Mouse (Mus musculus) G1E (cell line): ENCODE measurements around the gene Slc34a3.

Experiments
- CTCF ChIP-seq: IDR thresholded peaks from 2 replicates; pipeline ENCODE4 v1.5.1; 2012; ENCODE audit warnings: low read depth, low read length, inconsistent platforms, mixed read lengths
- GATA1 ChIP-seq: IDR thresholded peaks from 2 replicates; pipeline ENCODE4 v1.6.1; 2012; ENCODE audit warnings: borderline replicate concordance, low read length, inconsistent platforms, mixed read lengths
- TAL1 ChIP-seq: conservative IDR thresholded peaks from 2 replicates; pipeline ENCODE4 v1.6.1; 2012; ENCODE audit warnings: low read depth, low read length, inconsistent platforms, mixed read lengths

DNA sequence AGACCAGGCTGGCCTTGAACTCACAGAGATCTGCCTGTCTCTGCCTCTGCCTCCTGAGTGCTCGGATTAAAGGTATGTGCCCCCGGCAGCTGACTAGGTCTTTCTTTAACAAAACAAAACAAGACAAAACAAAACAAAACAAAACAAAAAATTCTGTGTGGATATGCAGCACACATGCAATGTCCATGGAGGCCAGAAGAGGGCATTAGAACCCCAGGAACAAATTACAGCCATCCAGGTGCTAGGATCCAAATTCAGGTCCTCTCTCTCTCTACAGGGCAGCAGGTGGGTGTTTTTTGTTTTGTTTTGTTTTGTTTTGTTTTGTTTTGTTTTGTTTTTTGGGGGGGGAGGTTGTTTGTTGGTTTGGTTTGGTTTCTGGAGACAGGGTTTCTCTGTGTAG, 24.7 kb upstream of the Slc34a3 start:
- TF ChIP-seq CTCF (peak; percentile 46; the same call in 1 of the 2 replicates), GATA1 (no peak), TAL1 (no peak)
